ENCODE assay signal across 9 mouse cellular contexts in genomic region chr5:24651768-24652752, GRCm38 (mm10). TPM values are rescaled to one million over a fixed set of nuclear protein-coding genes. Genes with fewer than 3 reads are reported as not detected.
A peak's percentile ranks its signal among the peaks of the same experiment; 100 is the strongest.
DNase-seq lines count a peak whose midpoint lies in the region; ATAC-seq and TF ChIP-seq lines count a peak whose summit lies in the region.
"Had no signal": no experiment of that assay in that cellular context is flagged by ENCODE, and none has a peak within 500 bp of the region (broad histone marks: within the 10 kb centered on the region; RNA-seq: fewer than 3 reads in every experiment).

No protein-coding gene starts in this region.

- intact Hi-C loops in heart, postnatal 36 days (cut with DNase I), result loop anchor here (2.0 to 5.0 kb wide), 3 partner anchors 43 to 141 kb away; no protein-coding TSS in a partner anchor

- WGBS in forebrain, embryonic 14.5 days, result 27% methylated on average over 25 of the region's 25 CpGs
- WGBS in lung, embryonic 14.5 days, result 28% methylated on average over 25 of the region's 25 CpGs

- H3K9me3 ChIP-seq in forebrain, embryonic 14.5 days (replicated peaks; ENCODE audit: control insufficient read depth, low read length), result no peaks in the 10 kb centered on the region
- H3K9me3 ChIP-seq in lung, embryonic 14.5 days (ENCODE audit: low read depth, low read length), result no peaks in the 10 kb centered on the region

- H3K9ac ChIP-seq in forebrain, embryonic 14.5 days (ENCODE audit: low read length), result peak overlapping the region; percentile 25
- H3K9ac ChIP-seq in lung, embryonic 14.5 days, result no peak overlapping the region

- peak; percentile 82 for ATAC-seq in cerebellum, adult (ENCODE audit: insufficient number of reproducible peaks, low FRiP score, low TSS enrichment)
- ATAC-seq in forebrain, embryonic 14.5 days, result peak; percentile 77
- ATAC-seq in lung, embryonic 14.5 days (ENCODE audit: insufficient read depth), result peak; percentile 80

- no peaks in the 10 kb centered on the region for H3K36me3 ChIP-seq in forebrain, embryonic 14.5 days (ENCODE audit: control insufficient read depth, insufficient read depth, low read length)
- H3K36me3 ChIP-seq in lung, embryonic 14.5 days (ENCODE audit: insufficient read depth), result no peaks in the 10 kb centered on the region

- peak; percentile 80 for DNase-seq in ES-CJ7 (ENCODE audit: low read depth, low spot score)
- DNase-seq in forebrain, embryonic 14.5 days (ENCODE audit: low spot score), result peak; percentile 90
- peak; percentile 86 to 92 for DNase-seq in heart, postnatal 36 days
- DNase-seq in layer of hippocampus, adult 2 months (ENCODE audit: low spot score in 2 of 2), result peak; percentile 78 to 95
- peak; percentile 95 for DNase-seq in lung, embryonic 14.5 days
- DNase-seq in ovary, adult 18-20 months (ENCODE audit: low spot score), result peak; percentile 59
- DNase-seq in thymus, postnatal 10 days (ENCODE audit: low spot score in 2 of 2), result peak; percentile 26 to 75

- H3K4me2 ChIP-seq in forebrain, embryonic 14.5 days (ENCODE audit: low read length), result no peak overlapping the region
- no peak overlapping the region for H3K4me2 ChIP-seq in lung, embryonic 14.5 days

- no peak overlapping the region for H3K4me3 ChIP-seq in forebrain, embryonic 14.5 days (ENCODE audit: low read depth, low read length)
- no peak overlapping the region for H3K4me3 ChIP-seq in layer of hippocampus, adult 2 months
- H3K4me3 ChIP-seq in lung, embryonic 14.5 days (ENCODE audit: low read depth, low read length), result no peak overlapping the region

- H3K27me3 ChIP-seq in forebrain, embryonic 14.5 days (replicated peaks; ENCODE audit: control insufficient read depth, insufficient read depth, low read length), result no peaks in the 10 kb centered on the region
- no peaks in the 10 kb centered on the region for H3K27me3 ChIP-seq in lung, embryonic 14.5 days (ENCODE audit: insufficient read depth, low read length)

- TF ChIP-seq CTCF in layer of hippocampus, adult 2 months (conservative IDR thresholded peaks at IDR 0.05), result peak; percentile 99
- TF ChIP-seq CTCF in lung, embryonic 14.5 days (IDR thresholded peaks at IDR 0.05; ENCODE audit: low read depth), result peak; percentile 99

- H3K4me1 ChIP-seq in forebrain, embryonic 14.5 days (ENCODE audit: control insufficient read depth, insufficient read depth, low read length), result no peaks in the 10 kb centered on the region
- no peaks in the 10 kb centered on the region for H3K4me1 ChIP-seq in lung, embryonic 14.5 days (ENCODE audit: insufficient read depth)

- no peak overlapping the region for H3K27ac ChIP-seq in forebrain, embryonic 14.5 days (ENCODE audit: low read depth, low read length)
- H3K27ac ChIP-seq in layer of hippocampus, adult 2 months, result no peak overlapping the region
- H3K27ac ChIP-seq in lung, embryonic 14.5 days (ENCODE audit: low read depth), result no peak overlapping the region
- H3K27ac ChIP-seq: macrophage had no signal

RNA-seq across cellular contexts. Expression of gene Smarcd3, which starts 27.8 kb away (rescaled TPM):
- 170 and 177 TPM in 2 replicates for polyA plus RNA-seq in forebrain, embryonic 14.5 days (2014; fragmentation: Nextera tagmentation; extraction: Ambion mirVana)
- 10 to 100 TPM; 63.2 to 64.5 TPM for total RNA-seq in heart, postnatal 36 days (2021)
- total RNA-seq in layer of hippocampus, adult 2 months (2021), result 10 to 100 TPM; 88.7 to 90.9 TPM
- polyA plus RNA-seq in lung, embryonic 14.5 days (2014; fragmentation: Nextera tagmentation; extraction: Ambion mirVana), result 37.2 and 39.1 TPM in 2 replicates

RNA-seq across cellular contexts. Expression of gene Nub1, which starts 33.3 kb away (rescaled TPM):
- polyA plus RNA-seq in forebrain, embryonic 14.5 days (2014; fragmentation: Nextera tagmentation; extraction: Ambion mirVana), result 59.8 and 65.3 TPM in 2 replicates
- 10 to 100 TPM; 38.0 to 39.3 TPM for total RNA-seq in heart, postnatal 36 days (2021)
- total RNA-seq in layer of hippocampus, adult 2 months (2021), result 10 to 100 TPM; 65.9 to 69.0 TPM
- 31.6 and 34.1 TPM in 2 replicates for polyA plus RNA-seq in lung, embryonic 14.5 days (2014; fragmentation: Nextera tagmentation; extraction: Ambion mirVana)
